Mouse (Mus musculus) frontal cortex, postnatal 36 days (tissue): ENCODE results near the gene Gimap8.
"Not testable (repeated sequence)": the region's sequence is repeated elsewhere in the genome, so short reads cannot be mapped to it uniquely, and the experiment has no call there.

ENCODE experiments used
- DNase-seq, 2 experiments: peaks; one replicate each; pipeline ENCODE4 v3.0.0; 2022; ENCODE audit warnings: low spot score in 2 of 2

The Gimap8 gene

GRCm38 (mm10) chr6:48677492-48678345 is 30.7 kb downstream of the Gimap8 start:
- no peak for DNase-seq

- no peak for DNase-seq
These were observed 31.4 kb downstream of the Gimap8 start for GRCm38 (mm10) chr6:48678391-48678790.

GRCm38 (mm10) chr6:48679701-48680100 is 32.7 kb downstream of the Gimap8 start:
- DNase-seq = no peak

GRCm38 (mm10) chr6:48680421-48680820 is 33.4 kb downstream of the Gimap8 start:
- DNase-seq = no peak

- no peak for DNase-seq
These were observed 34.5 kb downstream of the Gimap8 start for GRCm38 (mm10) chr6:48681472-48682090.

- peak in 1 of 2 experiments; percentile 31 for DNase-seq
These were observed 35.2 kb downstream of the Gimap8 start for GRCm38 (mm10) chr6:48682271-48682670.

- not testable (repeated sequence) for DNase-seq
These were observed 36.3 kb downstream of the Gimap8 start for GRCm38 (mm10) chr6:48683263-48683821.

GRCm38 (mm10) chr6:48684319-48684718 is 37.3 kb downstream of the Gimap8 start, which contains the start of gene Gimap4:
Gimap4 (plus strand) TSS chr6:48684549.
- DNase-seq = no peak

GRCm38 (mm10) chr6:48684806-48685205 is 37.8 kb downstream of the Gimap8 start:
- DNase-seq = no peak

GRCm38 (mm10) chr6:48685251-48685650 is 38.2 kb downstream of the Gimap8 start:
- DNase-seq = no peak

- no peak for DNase-seq
These were observed 38.9 kb downstream of the Gimap8 start for GRCm38 (mm10) chr6:48685694-48686665.

GRCm38 (mm10) chr6:48687077-48687476 is 40.0 kb downstream of the Gimap8 start:
- DNase-seq = no peak

- DNase-seq = no peak
These were observed 42.3 kb downstream of the Gimap8 start for GRCm38 (mm10) chr6:48689320-48689719.

GRCm38 (mm10) chr6:48692962-48693361 is 45.9 kb downstream of the Gimap8 start:
- no peak for DNase-seq

- no peak for DNase-seq
These were observed 50.0 kb downstream of the Gimap8 start for GRCm38 (mm10) chr6:48696830-48697554.

- no peak for DNase-seq
These were observed 50.5 kb downstream of the Gimap8 start for GRCm38 (mm10) chr6:48697555-48697930.

GRCm38 (mm10) chr6:48698066-48698856 is 51.2 kb downstream of the Gimap8 start:
- no peak for DNase-seq

- no peak for DNase-seq
These were observed 51.9 kb downstream of the Gimap8 start for GRCm38 (mm10) chr6:48698888-48699287.

GRCm38 (mm10) chr6:48700251-48701075 is 53.4 kb downstream of the Gimap8 start:
- no peak for DNase-seq
